Mouse (Mus musculus) urinary bladder, adult 2 months (tissue): ENCODE measurements around the gene Rad23b. TPM values are rescaled to one million over a fixed set of nuclear protein-coding genes. Genes with fewer than 3 reads are reported as not detected.

Experiments
- polyA plus RNA-seq: library from polyadenylated mRNA; depleted of rRNA; stranded (reverse); fragments of >200 nt; gene quantifications from 2 replicates; pipeline ENCODE4 v1.2.3, GENCODE M21; 2012; rRNA removed

Gene Rad23b
- polyA plus RNA-seq, 1 experiment, result 107 TPM

Other genes with a start within 250 kb of the Rad23b start
- 51.6 and 59.8 TPM in 2 replicates for gene Klf4, start 182.4 kb downstream of the Rad23b start, polyA plus RNA-seq